Mouse (Mus musculus) spleen, adult 2 months (tissue): Measurements from ENCODE around the gene Fam50a. TPM values are rescaled to one million over a fixed set of nuclear protein-coding genes. Genes with fewer than 3 reads are reported as not detected.

Experiments used
- DNase-seq, 2 experiments: peaks; one replicate each; pipeline versions ENCODE4 v3.0.0 to v3.0.0-alpha.2; 2012 to 2021; ENCODE audit warnings: low spot score in 2 of 2, low read depth in 1 of 2
- H3K27ac ChIP-seq: fragments of 200-500 bp; 2 replicates; pipeline ENCODE4 v1.5.1; 2012; ENCODE audit warnings: low read length, inconsistent platforms; ENCODE audit not compliant: insufficient read depth
- H3K27me3 ChIP-seq: fragments of 200-500 bp; 2 replicates; pipeline ENCODE4 v1.6.1; 2012; ENCODE audit warnings: mild to moderate bottlenecking, moderate library complexity, low read length, inconsistent platforms; ENCODE audit not compliant: control insufficient read depth, insufficient read depth
- H3K36me3 ChIP-seq: fragments of 200-500 bp; 2 replicates; pipeline ENCODE4 v1.6.1; 2012; ENCODE audit warnings: mild to moderate bottlenecking, low read length, inconsistent platforms; ENCODE audit not compliant: control insufficient read depth, insufficient read depth
- H3K4me1 ChIP-seq: fragments of 200-500 bp; 2 replicates; pipeline ENCODE4 v1.6.1; 2011; ENCODE audit warnings: inconsistent platforms; ENCODE audit not compliant: control insufficient read depth, insufficient read depth, insufficient read length
- H3K4me3 ChIP-seq: fragments of 200-500 bp; 2 replicates; pipeline ENCODE4 v1.5.1; 2011; ENCODE audit warnings: mild to moderate bottlenecking, inconsistent platforms; ENCODE audit not compliant: insufficient read depth, insufficient read length; ENCODE audit errors: extremely low read depth
- CTCF ChIP-seq: fragments of 200-500 bp; IDR thresholded peaks from 2 replicates; pipeline ENCODE4 v1.5.1; 2011; ENCODE audit warnings: mild to moderate bottlenecking, inconsistent platforms; ENCODE audit not compliant: insufficient read depth, insufficient read length, insufficient replicate concordance; ENCODE audit errors: extremely low read depth
- POLR2A ChIP-seq: fragments of 200-500 bp; IDR thresholded peaks from 2 replicates; pipeline ENCODE4 v1.6.1; 2011; ENCODE audit warnings: low read depth, low read length, inconsistent platforms
- WGBS: fragments of 180-500 bp; shearing (Covaris S2); methylation state at CpG from one replicate; pipeline ENCODE4 v1.1.7; 2018; 5-methylcytosine and 5-hydroxymethylcytosine counted together
- polyA plus RNA-seq: library from polyadenylated mRNA; depleted of rRNA; stranded (reverse); fragments of >200 nt; gene quantifications from 2 replicates; pipeline ENCODE4 v1.2.3, GENCODE M21; 2012

Fam50a gene
- polyA plus RNA-seq, 1 experiment = 13.4 TPM

- H3K4me1 ChIP-seq = no peaks in the 10 kb centered on the region; the same call in 1 of the 2 replicates
- DNase-seq = no peak
- no peak for TF ChIP-seq POLR2A
- no peak for TF ChIP-seq CTCF
- H3K4me3 ChIP-seq = no peak overlapping the region
- H3K27ac ChIP-seq = no peak overlapping the region
- WGBS = 69% methylated on average over 8 of the region's 8 CpGs
- no peaks in the 10 kb centered on the region; the same call in 1 of the 2 replicates for H3K36me3 ChIP-seq
- no peaks in the 10 kb centered on the region for H3K27me3 ChIP-seq
Observed at GRCm38 (mm10) chrX:74277916-74278315, 34.9 kb upstream of the Fam50a start.

- Histone ChIP-seq H3K4me3 (peak overlapping the region; percentile 67), H3K36me3 (0 out of 2 replicates have a peak, but pooled peaks cover 1% of the 10 kb centered on the region), H3K27ac (peak overlapping the region; percentile 74), H3K4me1 (no peaks in the 10 kb centered on the region; the same call in 1 of the 2 replicates), H3K27me3 (no peaks in the 10 kb centered on the region)
- DNase-seq = no peak
- no peak for TF ChIP-seq CTCF
- TF ChIP-seq POLR2A = no peak
- WGBS = 25% methylated on average over 14 of the region's 14 CpGs
Observed at GRCm38 (mm10) chrX:74281041-74281731, 31.6 kb upstream of the Fam50a start.

GRCm38 (mm10) chrX:74281732-74282394 lies 31.0 kb upstream of the Fam50a start, which contains the start of the genes Taz and Dnase1l1:
Gene Taz, plus strand, starts transcription at chrX:74281912.
Gene Dnase1l1, minus strand, starts transcription at chrX:74282337.
- TF ChIP-seq POLR2A (no peak), CTCF (no peak)
- Histone ChIP-seq H3K27ac (peak within 1 kb of the TSS; percentile 74), H3K4me3 (peak within 1 kb of the TSS; percentile 67), H3K36me3 (peaks cover 1% of the 10 kb centered on the region; the same call in 1 of the 2 replicates), H3K27me3 (no peaks in the 10 kb centered on the region), H3K4me1 (no peaks in the 10 kb centered on the region; the same call in 1 of the 2 replicates)
- 20% methylated on average over 16 of the region's 16 CpGs for WGBS
- DNase-seq = peak in 1 of 2 experiments; percentile 53

GRCm38 (mm10) chrX:74282395-74283091 lies 30.3 kb upstream of the Fam50a start:
- 30% methylated on average over 39 of the region's 39 CpGs for WGBS
- Histone ChIP-seq H3K4me1 (no peaks in the 10 kb centered on the region; the same call in 1 of the 2 replicates), H3K36me3 (peaks cover 1% of the 10 kb centered on the region; the same call in 1 of the 2 replicates), H3K27ac (peak overlapping the region; percentile 74), H3K27me3 (no peaks in the 10 kb centered on the region), H3K4me3 (peak overlapping the region; percentile 67)
- peak; percentile 71 to 83 for DNase-seq
- TF ChIP-seq CTCF = no peak
- no peak for TF ChIP-seq POLR2A

GRCm38 (mm10) chrX:74283092-74283437 lies 29.8 kb upstream of the Fam50a start:
- no peak for DNase-seq
- H3K27ac ChIP-seq = peak overlapping the region; percentile 74
- 40% methylated on average over 5 of the region's 5 CpGs for WGBS
- H3K27me3 ChIP-seq = no peaks in the 10 kb centered on the region
- no peak for TF ChIP-seq POLR2A
- no peak for TF ChIP-seq CTCF
- H3K36me3 ChIP-seq = peaks cover 1% of the 10 kb centered on the region; the same call in 1 of the 2 replicates
- no peaks in the 10 kb centered on the region; the same call in 1 of the 2 replicates for H3K4me1 ChIP-seq
- peak overlapping the region; percentile 67 for H3K4me3 ChIP-seq

- 71% methylated on average over 4 of the region's 4 CpGs for WGBS
- Histone ChIP-seq H3K36me3 (no peaks in the 10 kb centered on the region; the same call in 1 of the 2 replicates), H3K4me1 (no peaks in the 10 kb centered on the region), H3K4me3 (no peak overlapping the region), H3K27ac (no peak overlapping the region), H3K27me3 (no peaks in the 10 kb centered on the region)
- TF ChIP-seq CTCF = no peak
- TF ChIP-seq POLR2A = no peak
- no peak for DNase-seq
Observed at GRCm38 (mm10) chrX:74293431-74293830, 19.4 kb upstream of the Fam50a start.
